Mouse (Mus musculus) gastrocnemius, postnatal 10 days (tissue): ENCODE results near the gene Ptgis. TPM values are rescaled to one million over a fixed set of nuclear protein-coding genes. Genes with fewer than 3 reads are reported as not detected.
A peak's percentile ranks its signal among the peaks of the same experiment; 100 is the strongest.

Source experiments
- DNase-seq: peaks from one replicate; pipeline ENCODE4 v3.0.0; 2021; ENCODE audit warnings: mixed read lengths
- total RNA-seq, 2 experiments: library from RNA; stranded (reverse); gene quantifications; 2 replicates each; pipeline ENCODE4 v1.2.3; 2021

The Ptgis gene
- total RNA-seq, 2 experiments from 2014 or later = 13.7 to 17.8 TPM

DNA sequence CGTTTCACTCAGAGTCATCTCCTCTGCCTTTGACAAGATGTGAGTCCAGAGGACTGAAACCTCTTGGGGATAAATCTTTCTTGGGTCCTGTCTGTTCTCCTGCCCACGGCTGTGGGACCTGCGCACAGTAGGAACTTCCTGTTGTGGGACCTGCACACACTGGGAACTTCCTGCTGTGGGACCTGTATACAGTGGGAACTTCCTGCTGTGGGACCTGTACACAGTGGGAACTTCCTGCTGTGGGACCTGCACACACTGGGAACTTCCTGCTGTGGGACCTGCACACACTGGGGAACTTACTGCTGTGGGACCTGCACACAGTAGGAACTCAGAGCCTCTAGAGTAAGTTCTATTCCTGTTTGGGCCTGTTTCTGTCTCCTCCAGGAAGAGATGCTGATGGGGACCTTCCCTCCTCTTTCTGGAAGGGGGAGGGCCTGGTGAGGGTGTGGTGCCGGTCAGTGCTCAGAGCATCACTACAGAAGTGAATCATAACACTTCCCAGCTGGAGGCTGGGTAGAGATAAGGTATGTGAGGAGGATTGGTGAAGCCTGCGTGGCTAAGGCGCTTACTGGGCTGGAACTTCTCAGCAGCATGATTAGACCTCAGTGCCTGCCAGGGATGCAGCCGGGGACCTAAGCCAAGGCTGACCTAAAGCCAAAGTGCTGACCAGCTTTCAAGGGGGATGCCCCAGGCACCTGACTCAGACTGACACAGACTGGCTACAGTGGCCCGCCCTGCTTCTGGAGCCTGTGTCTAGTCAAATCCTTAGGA lies 22.8 kb upstream of the Ptgis start:
- DNase-seq = no peak

- no peak for DNase-seq
Measured at GRCm38 (mm10) chr2:167262433-167262832, 22.0 kb upstream of the Ptgis start.

DNA sequence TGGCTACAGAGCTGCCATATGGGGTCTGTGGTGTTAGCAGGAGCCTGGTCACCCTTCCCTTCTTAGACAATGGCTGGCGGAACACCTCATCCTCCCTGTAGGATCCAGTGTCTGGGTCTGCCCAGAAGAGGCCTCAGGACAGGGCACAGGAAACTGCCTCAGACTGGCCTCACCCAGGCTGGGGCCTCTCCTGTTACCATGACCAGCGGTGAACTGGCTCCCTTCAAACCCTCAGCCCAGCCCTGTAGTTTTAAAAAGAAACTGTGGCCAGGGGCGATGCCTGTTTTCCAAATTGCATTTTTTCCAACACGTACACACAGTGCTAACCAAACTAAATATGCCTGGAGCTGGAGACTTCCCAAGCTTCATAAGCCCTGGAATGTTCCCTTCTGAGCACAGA lies 20.7 kb upstream of the Ptgis start:
- DNase-seq = no peak

DNA sequence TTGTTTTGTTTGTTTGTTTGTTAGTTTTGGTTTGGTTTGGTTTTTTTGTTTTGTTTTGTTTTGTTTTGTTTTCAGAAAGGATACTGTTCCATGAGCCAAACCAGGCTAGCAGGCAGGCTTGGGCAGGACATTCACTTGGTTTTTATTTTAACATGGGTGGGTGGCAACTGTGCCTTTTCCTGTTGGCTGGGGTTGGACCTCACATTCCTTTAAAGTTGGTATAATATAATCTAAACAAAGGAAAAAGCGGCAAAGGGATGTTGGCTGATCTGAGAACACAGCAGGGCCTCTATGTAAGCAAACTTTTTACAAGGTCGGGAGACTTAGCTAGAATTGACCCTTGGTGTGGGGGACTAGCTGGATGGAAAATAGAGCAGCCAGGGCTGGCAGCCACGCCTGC lies 17.4 kb upstream of the Ptgis start:
- no peak for DNase-seq

DNA sequence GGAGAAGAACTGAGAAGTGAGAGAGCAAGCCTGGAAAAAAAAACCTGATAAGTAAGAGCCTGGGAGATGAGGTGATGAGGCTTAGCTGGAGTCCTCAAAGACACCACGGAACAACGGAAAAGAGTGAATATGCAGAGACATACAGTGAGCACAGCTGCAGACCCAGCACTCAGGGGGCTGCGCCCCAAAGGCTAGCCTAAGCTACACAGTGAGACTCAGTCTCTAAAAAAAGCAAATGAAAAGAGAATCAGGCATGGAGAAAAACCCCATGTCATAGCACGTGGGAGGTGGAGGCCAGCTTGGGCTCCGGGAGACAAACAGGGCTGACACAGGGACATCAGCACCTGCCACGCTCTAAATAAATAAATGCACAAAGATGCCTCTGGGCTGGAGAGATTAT lies 14.4 kb upstream of the Ptgis start:
- DNase-seq = no peak

DNA sequence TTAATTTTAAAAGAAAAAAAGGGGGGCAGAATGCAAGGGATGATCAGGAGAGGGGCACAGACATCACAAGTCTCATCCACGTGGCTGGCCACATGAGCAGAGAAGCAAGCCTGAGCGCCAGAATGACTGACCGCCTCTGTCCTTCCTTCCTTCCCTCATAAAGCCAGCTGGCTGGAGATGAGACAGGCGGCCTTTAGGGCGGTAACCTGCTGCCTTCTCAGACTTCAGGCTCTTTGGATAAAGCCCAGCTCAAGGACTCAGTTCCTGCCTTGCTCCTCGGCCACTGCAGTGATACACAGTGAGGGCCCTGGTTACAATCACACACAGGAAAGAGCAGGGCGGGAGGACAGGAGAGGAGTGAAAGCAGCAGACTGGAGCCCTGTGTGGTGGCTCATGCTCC lies 13.8 kb upstream of the Ptgis start:
- DNase-seq = peak; percentile 61

GRCm38 (mm10) chr2:167253476-167253875 lies 13.1 kb upstream of the Ptgis start:
- no peak for DNase-seq

GRCm38 (mm10) chr2:167252057-167252687 lies 11.8 kb upstream of the Ptgis start:
- no peak for DNase-seq

GRCm38 (mm10) chr2:167250736-167251337 lies 10.4 kb upstream of the Ptgis start:
- peak; percentile 54 for DNase-seq

DNA sequence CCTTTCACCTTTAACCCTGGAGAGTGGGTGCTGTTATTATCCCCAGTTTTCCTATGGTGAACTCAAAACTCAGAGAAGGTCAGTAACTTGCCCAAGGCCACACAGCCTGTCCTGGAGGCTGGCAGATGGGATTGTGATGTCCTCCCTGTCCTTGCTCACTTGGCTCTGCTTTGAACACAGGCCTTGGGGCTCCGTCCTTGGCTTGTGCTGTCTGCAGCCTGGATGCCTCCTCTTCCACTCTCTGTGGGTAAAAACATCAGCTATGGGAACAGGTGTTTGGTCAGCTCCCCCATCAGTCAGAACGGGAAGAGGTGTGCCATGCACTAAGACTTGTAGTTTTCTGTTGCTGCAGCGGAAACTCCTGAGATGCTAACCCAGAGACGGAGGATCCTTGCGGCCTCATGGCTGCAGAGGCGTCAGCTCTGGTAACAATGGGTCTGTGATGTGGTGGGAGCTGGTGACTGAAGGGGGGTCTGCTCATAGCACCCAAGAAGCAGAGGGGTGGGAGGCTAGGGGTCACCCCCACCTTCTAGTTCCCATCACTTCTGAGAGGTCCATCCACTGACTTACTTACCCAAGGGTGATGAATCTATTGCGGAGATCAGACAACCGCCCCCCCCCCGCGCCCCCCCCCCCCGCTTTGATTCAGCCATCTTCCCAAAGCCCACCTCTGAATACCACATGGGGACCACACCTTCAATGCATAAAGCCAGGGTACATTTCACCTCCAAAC lies 9.8 kb upstream of the Ptgis start:
- no peak for DNase-seq

GRCm38 (mm10) chr2:167249591-167249990 lies 9.2 kb upstream of the Ptgis start:
- no peak for DNase-seq

DNA sequence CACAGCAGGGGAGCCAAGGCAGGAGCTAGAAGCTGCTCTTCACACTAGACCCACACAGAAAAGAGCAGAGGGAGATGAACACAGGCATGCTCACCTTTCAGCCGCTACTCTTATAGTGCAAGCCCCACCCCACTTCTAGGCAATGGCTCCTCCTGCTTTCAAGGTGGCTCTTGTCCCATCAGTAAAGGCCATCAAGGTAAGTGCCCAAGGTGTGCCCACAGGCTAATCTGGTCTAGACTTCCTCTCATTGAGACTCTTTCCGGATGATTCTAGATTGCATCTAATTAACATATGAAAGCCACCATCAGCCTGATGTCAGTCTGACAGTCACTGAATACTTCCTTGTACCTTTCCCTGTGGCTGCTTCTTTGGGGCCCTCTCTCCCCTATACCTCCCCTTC lies 7.4 kb upstream of the Ptgis start:
- DNase-seq = no peak

GRCm38 (mm10) chr2:167246704-167247103 lies 6.3 kb upstream of the Ptgis start:
- DNase-seq = no peak

- DNase-seq = no peak
Measured at GRCm38 (mm10) chr2:167244892-167245291, 4.5 kb upstream of the Ptgis start.

- DNase-seq = no peak
Measured at GRCm38 (mm10) chr2:167243831-167244563, 3.6 kb upstream of the Ptgis start.

DNA sequence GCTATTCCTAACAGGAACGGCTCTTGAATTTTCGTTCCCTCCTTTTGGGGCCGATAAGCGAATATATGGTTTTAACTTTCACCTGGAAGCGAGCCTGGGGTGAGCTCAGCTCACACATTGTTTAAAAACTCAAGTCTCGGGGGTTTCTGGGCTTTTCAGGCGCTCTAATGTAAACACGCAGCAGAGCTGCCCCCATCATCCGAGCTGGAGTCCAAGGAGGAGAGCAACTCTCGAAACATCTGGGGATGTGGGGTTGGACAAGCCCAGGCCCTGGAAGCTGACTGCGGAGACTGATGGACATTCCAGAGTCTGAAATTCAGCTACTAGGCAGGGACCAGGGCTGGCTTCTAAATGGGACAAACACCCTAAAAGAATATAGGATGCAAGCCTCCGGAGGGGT lies 1.1 kb downstream of the Ptgis start:
- DNase-seq = no peak

DNA sequence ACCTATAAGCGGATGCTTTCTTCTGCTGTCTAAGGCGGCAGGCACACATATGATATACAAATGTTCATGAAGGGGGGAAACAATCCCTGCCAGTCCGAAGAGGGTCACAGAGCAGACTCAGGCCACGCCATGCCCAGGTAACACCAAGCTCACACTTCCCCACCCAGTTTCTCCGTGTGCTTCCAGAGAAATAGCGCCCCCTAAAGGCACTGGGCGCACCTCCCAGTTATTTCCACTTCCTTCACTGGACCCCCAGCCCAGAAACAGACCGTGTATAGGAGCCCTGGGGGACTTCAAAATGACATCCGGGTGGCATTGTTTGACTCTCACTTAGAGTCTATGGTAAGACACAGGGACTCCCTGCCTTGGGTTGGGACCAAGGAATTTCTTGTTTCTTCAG lies 3.2 kb downstream of the Ptgis start:
- no peak for DNase-seq

GRCm38 (mm10) chr2:167236174-167236573 lies 4.2 kb downstream of the Ptgis start:
- no peak for DNase-seq

- DNase-seq = no peak
Measured at GRCm38 (mm10) chr2:167235338-167236018, 4.9 kb downstream of the Ptgis start.

DNA sequence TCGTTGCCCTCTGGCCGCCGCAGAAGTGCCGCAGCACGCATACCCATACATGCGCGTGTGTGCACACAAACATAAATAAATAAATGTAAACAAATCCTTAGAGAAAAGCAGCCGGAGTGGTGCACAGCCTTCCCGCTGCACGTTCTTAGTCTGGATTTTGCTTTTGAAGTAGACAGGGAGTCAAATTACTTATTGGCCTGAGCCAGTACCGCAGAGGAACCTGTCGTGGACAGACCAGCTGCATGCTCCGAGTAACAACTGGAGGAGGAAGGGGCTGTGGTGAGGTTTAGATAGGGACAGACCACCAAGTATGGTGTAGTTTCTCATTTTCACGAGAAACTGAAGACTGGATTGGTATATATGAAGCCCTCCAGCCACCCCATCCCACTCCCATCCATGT lies 6.6 kb downstream of the Ptgis start:
- DNase-seq = no peak

- DNase-seq = no peak
Measured at GRCm38 (mm10) chr2:167233009-167233335, 7.4 kb downstream of the Ptgis start.
